Mouse (Mus musculus): ENCODE results near the gene Cwc25. TPM values are rescaled to one million over a fixed set of nuclear protein-coding genes. Genes with fewer than 3 reads are reported as not detected.
A peak's percentile ranks its signal among the peaks of the same experiment; 100 is the strongest.
"Not testable (repeated sequence)": the region's sequence is repeated elsewhere in the genome, so short reads cannot be mapped to it uniquely, and the experiment has no call there.

The Cwc25 gene
- total RNA-seq, 2 experiments from 2014 or later = 8.9 to 10.6 TPM

GRCm38 (mm10) chr11:97738703-97739102, 27.7 kb downstream of the Cwc25 start:
- intact Hi-C loops (cut with DNase I) = no loop called here
- no peak for DNase-seq

- DNase-seq = no peak
- intact Hi-C loops (cut with DNase I) = no loop called here
Measured at GRCm38 (mm10) chr11:97737600-97737999, 28.8 kb downstream of the Cwc25 start.

GRCm38 (mm10) chr11:97736645-97737044, 29.7 kb downstream of the Cwc25 start:
- intact Hi-C loops (cut with DNase I) = no loop called here
- DNase-seq = no peak

GRCm38 (mm10) chr11:97734810-97735209, 31.5 kb downstream of the Cwc25 start:
- intact Hi-C loops (cut with DNase I); DNase-seq: not testable (repeated sequence)

GRCm38 (mm10) chr11:97733689-97734088, 32.7 kb downstream of the Cwc25 start:
- intact Hi-C loops (cut with DNase I) = no loop called here

GRCm38 (mm10) chr11:97728730-97729129, 37.6 kb downstream of the Cwc25 start:
- intact Hi-C loops (cut with DNase I) = no loop called here
- DNase-seq = no peak

More at GRCm38 (mm10) chr11:97733689-97734088, 32.7 kb downstream of the Cwc25 start:
- no peak for DNase-seq

GRCm38 (mm10) chr11:97728311-97728710, 38.0 kb downstream of the Cwc25 start:
- intact Hi-C loops (cut with DNase I) = no loop called here
- no peak for DNase-seq

GRCm38 (mm10) chr11:97723709-97724108, 42.6 kb downstream of the Cwc25 start:
- intact Hi-C loops (cut with DNase I) = no loop called here
- DNase-seq = no peak

GRCm38 (mm10) chr11:97721338-97721737, 45.0 kb downstream of the Cwc25 start:
- no peak for DNase-seq
- intact Hi-C loops (cut with DNase I) = no loop called here

GRCm38 (mm10) chr11:97719041-97719440, 47.3 kb downstream of the Cwc25 start:
- DNase-seq = no peak
- intact Hi-C loops (cut with DNase I) = no loop called here

- intact Hi-C loops (cut with DNase I) = no loop called here
Measured at GRCm38 (mm10) chr11:97718281-97718860, 48.0 kb downstream of the Cwc25 start.

GRCm38 (mm10) chr11:97717369-97718280, 48.7 kb downstream of the Cwc25 start:
- no peak for DNase-seq
- intact Hi-C loops (cut with DNase I) = no loop called here

More at GRCm38 (mm10) chr11:97718281-97718860, 48.0 kb downstream of the Cwc25 start:
- no peak for DNase-seq

GRCm38 (mm10) chr11:97716021-97716420, 50.3 kb downstream of the Cwc25 start:
- no peak for DNase-seq
- intact Hi-C loops (cut with DNase I) = no loop called here

GRCm38 (mm10) chr11:97714784-97715760, 51.3 kb downstream of the Cwc25 start:
- intact Hi-C loops (cut with DNase I) = no loop called here
- peak; percentile 53 to 57 for DNase-seq

- DNase-seq = no peak
Measured at GRCm38 (mm10) chr11:97714356-97714755, 52.0 kb downstream of the Cwc25 start.

GRCm38 (mm10) chr11:97713896-97714295, 52.5 kb downstream of the Cwc25 start:
- peak in 1 of 2 experiments; percentile 34 for DNase-seq
- intact Hi-C loops (cut with DNase I) = no loop called here

More at GRCm38 (mm10) chr11:97714356-97714755, 52.0 kb downstream of the Cwc25 start:
- intact Hi-C loops (cut with DNase I) = no loop called here

- no peak for DNase-seq
- intact Hi-C loops (cut with DNase I) = no loop called here
Measured at GRCm38 (mm10) chr11:97712286-97712685, 54.1 kb downstream of the Cwc25 start.

- intact Hi-C loops (cut with DNase I) = no loop called here
- DNase-seq = no peak
Measured at GRCm38 (mm10) chr11:97711200-97711900, 55.0 kb downstream of the Cwc25 start.

GRCm38 (mm10) chr11:97710067-97710466, 56.3 kb downstream of the Cwc25 start:
- intact Hi-C loops (cut with DNase I); DNase-seq: not testable (repeated sequence)

Data from heart, postnatal 14 days (tissue).